Mouse (Mus musculus): ENCODE data around the gene Lrp6.

GRCm38 (mm10) chr6:134542374-134542773 lies 24.4 kb downstream of the Lrp6 start:
- TF ChIP-seq CTCF (IDR thresholded peaks at IDR 0.05; ENCODE audit: low read depth, low read length) (no peak), GATA2 (IDR thresholded peaks at IDR 0.05; ENCODE audit: borderline replicate concordance, low read depth, low read length) (no peak), POLR2AphosphoS5 (IDR thresholded peaks at IDR 0.05; ENCODE audit: insufficient replicate concordance, low read depth, low read length) (no peak), TAL1 (conservative IDR thresholded peaks at IDR 0.05; ENCODE audit: low read depth, low read length) (no peak)
